Mouse (Mus musculus) limb, embryonic 14.5 days (tissue): ENCODE results near the gene Mnd1. TPM values are rescaled to one million over a fixed set of nuclear protein-coding genes. Genes with fewer than 3 reads are reported as not detected.

Experiments
- ATAC-seq: fragments of 200-750 bp; cut with Nextera tagmentation; 2 replicates; pipeline ENCODE4 v1.8.0; 2017; ENCODE audit warnings: low read depth, moderate number of reproducible peaks, moderate TSS enrichment; ENCODE audit not compliant: low FRiP score
- DNase-seq: peaks from one replicate; pipeline ENCODE4 v3.0.0-alpha.2; 2015; ENCODE audit warnings: low spot score
- H3K27ac ChIP-seq: fragments of 300-500 bp; sonication (generic); replicated peaks from 2 replicates; pipeline ENCODE4 v1.5.1; 2014; ENCODE audit warnings: low read depth, mild to moderate bottlenecking, low read length, moderate library complexity, mixed read lengths
- H3K27me3 ChIP-seq: fragments of 300-500 bp; sonication (generic); 2 replicates; pipeline ENCODE4 v1.6.1; 2014; ENCODE audit warnings: low read length, mixed read lengths; ENCODE audit not compliant: control insufficient read depth, insufficient read depth
- H3K36me3 ChIP-seq: fragments of 300-500 bp; sonication (generic); 2 replicates; pipeline ENCODE4 v1.6.1; 2014; ENCODE audit warnings: mild to moderate bottlenecking, low read length, moderate library complexity, mixed read lengths; ENCODE audit not compliant: control insufficient read depth, insufficient read depth
- H3K4me1 ChIP-seq: fragments of 300-500 bp; sonication (generic); 2 replicates; pipeline ENCODE4 v1.6.1; 2014; ENCODE audit warnings: antibody characterized with exemption, low read length, mixed read lengths; ENCODE audit not compliant: control insufficient read depth, insufficient read depth
- H3K4me2 ChIP-seq: fragments of 300-500 bp; sonication (generic); replicated peaks from 2 replicates; pipeline ENCODE4 v1.6.1; 2014; ENCODE audit warnings: low read depth, mild to moderate bottlenecking, low read length, moderate library complexity; ENCODE audit not compliant: severe bottlenecking
- H3K4me3 ChIP-seq: fragments of 300-500 bp; sonication (generic); replicated peaks from 2 replicates; pipeline ENCODE4 v1.5.1; 2014; ENCODE audit warnings: low read length
- H3K9ac ChIP-seq: fragments of 300-500 bp; sonication (generic); 2 replicates; pipeline ENCODE4 v1.6.1; 2014; ENCODE audit warnings: mild to moderate bottlenecking, low read depth, low read length, moderate library complexity; ENCODE audit not compliant: severe bottlenecking
- H3K9me3 ChIP-seq: fragments of 300-500 bp; sonication (generic); 2 replicates; pipeline ENCODE4 v1.6.1; 2016; ENCODE audit warnings: low read length; ENCODE audit not compliant: control insufficient read depth
- POLR2A ChIP-seq: fragments of 200-500 bp; IDR thresholded peaks from 2 replicates; pipeline ENCODE4 v1.8.0; 2012; ENCODE audit warnings: inconsistent platforms, mild to moderate bottlenecking, moderate library complexity, borderline replicate concordance; ENCODE audit not compliant: insufficient read depth, insufficient read length; ENCODE audit errors: extremely low read depth
- WGBS: fragments of 180-500 bp; shearing (Covaris S2); extraction: QIAGEN DNeasy Blood & Tissue Kit; methylation state at CpG from one replicate; pipeline ENCODE4 v1.1.7; 2014; 5-methylcytosine and 5-hydroxymethylcytosine counted together
- polyA plus RNA-seq, 2 experiments: library from polyadenylated mRNA; depleted of rRNA in 1 of 2; stranded (reverse) in 1 of 2; unstranded in 1 of 2; fragments of >200 nt; fragmentation: Nextera tagmentation in 1 of 2; extraction: Ambion mirVana in 1 of 2; gene quantifications; 2 replicates each; pipeline versions ENCODE4 v1.2.1 to v1.2.3; 2012 to 2014

The Mnd1 gene
- polyA plus RNA-seq, 2 experiments, result 9.8 to 14.3 TPM

- Histone ChIP-seq H3K36me3 (0 out of 2 replicates have a peak, but pooled peaks cover 2% of the 10 kb centered on the region), H3K4me2 (no peak overlapping the region), H3K27ac (no peak overlapping the region), H3K4me3 (no peak overlapping the region), H3K4me1 (peaks cover 5% of the 10 kb centered on the region; the same call in 1 of the 2 replicates), H3K9me3 (no peaks in the 10 kb centered on the region), H3K9ac (no peak overlapping the region), H3K27me3 (no peaks in the 10 kb centered on the region)
- WGBS, result 93% methylated on average over 4 of the region's 4 CpGs
- ATAC-seq, result no peak
- no peak for TF ChIP-seq POLR2A
- DNase-seq, result no peak
Measured at GRCm38 (mm10) chr3:84157559-84158350, 2.2 kb upstream of the Mnd1 start.

DNA sequence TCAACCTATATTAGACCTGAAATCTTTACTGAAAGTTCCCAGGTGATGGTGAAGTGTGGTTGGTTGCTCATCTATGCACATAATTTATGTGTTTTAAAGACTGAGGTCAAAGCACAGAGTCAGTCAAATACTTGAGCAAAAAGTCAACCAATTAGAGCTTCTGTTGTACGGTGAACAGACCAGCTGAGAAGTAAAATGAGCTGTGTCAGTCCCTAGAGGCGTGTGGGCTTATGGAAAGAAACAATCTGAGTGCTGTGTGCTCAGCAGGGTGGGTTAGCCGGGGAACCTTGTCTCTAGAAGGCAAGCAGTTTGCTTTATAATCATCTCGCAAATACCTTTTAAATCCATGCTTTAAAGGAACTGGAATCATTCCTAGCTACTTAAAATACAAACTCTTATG, 1.4 kb upstream of the Mnd1 start:
- no peak overlapping the region for H3K4me2 ChIP-seq
- H3K4me3 ChIP-seq, result no peak overlapping the region
- no peaks in the 10 kb centered on the region for H3K27me3 ChIP-seq
- H3K9ac ChIP-seq, result no peak overlapping the region
- no peaks in the 10 kb centered on the region for H3K9me3 ChIP-seq
- DNase-seq, result no peak
- ATAC-seq, result no peak
- H3K4me1 ChIP-seq, result peaks cover 5% of the 10 kb centered on the region; the same call in 1 of the 2 replicates
- no peak overlapping the region for H3K27ac ChIP-seq
- whole genome bisulfite sequencing, result 20% methylated on average over 4 of the region's 4 CpGs
- no peak for TF ChIP-seq POLR2A
- no peaks in the 10 kb centered on the region for H3K36me3 ChIP-seq

DNA sequence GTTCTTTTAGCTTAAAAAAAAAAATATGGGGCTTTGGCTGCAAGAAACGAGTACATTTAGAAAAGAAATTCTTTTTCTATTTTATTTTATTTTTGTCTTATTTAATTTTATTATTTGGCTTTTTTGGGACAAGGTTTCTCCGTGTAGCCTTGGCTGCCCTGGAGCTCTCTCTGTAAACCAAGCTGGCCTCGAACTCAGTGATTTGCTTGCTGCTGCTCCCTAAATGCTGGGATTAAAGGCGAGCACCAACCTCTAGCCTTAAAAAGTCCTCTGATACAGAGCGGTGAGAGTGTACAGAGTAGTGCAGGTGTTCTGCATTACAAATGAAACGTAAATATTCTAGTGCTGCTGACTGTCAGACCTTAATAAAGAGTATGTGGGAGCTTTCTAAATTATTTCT, 519 bp upstream of the Mnd1 start:
- DNase-seq (no peak), ATAC-seq (no peak)
- Histone ChIP-seq H3K36me3 (no peaks in the 10 kb centered on the region), H3K9me3 (no peaks in the 10 kb centered on the region), H3K27me3 (no peaks in the 10 kb centered on the region), H3K27ac (peak overlapping the region; percentile 52), H3K9ac (no peak overlapping the region), H3K4me2 (peak overlapping the region; percentile 95), H3K4me1 (peaks cover 5% of the 10 kb centered on the region; the same call in 1 of the 2 replicates), H3K4me3 (peak overlapping the region; percentile 53)
- TF ChIP-seq POLR2A, result no peak
- 30% methylated on average over 6 of the region's 6 CpGs for WGBS

DNA sequence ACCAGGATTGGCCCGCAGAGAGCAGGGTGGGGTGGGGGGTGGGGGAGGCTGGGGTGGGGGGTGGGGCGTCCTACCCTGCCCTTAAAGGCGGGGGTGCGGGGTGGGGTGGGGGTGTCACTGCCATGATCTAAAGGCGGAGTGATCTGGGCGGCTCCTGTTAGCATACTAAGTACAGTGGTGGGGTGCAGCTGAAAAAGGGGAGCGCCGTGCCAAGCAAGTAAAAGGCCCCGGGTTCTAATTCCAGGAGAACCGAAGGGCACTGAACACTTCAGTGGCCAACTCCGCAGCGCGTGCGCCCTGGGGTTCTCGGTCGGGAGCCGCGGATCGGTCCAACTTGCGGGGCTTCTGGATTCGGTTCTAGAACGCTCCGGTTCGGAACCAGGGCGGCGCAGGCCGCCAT, 440 bp downstream of the Mnd1 start:
- Histone ChIP-seq H3K27me3 (no peaks in the 10 kb centered on the region), H3K4me1 (peaks cover 5% of the 10 kb centered on the region; the same call in 1 of the 2 replicates), H3K9ac (peak overlapping the region; percentile 63), H3K4me3 (peak overlapping the region; percentile 53), H3K4me2 (peak overlapping the region; percentile 95), H3K9me3 (no peaks in the 10 kb centered on the region), H3K36me3 (no peaks in the 10 kb centered on the region), H3K27ac (peak overlapping the region; percentile 48)
- DNase-seq, result peak; percentile 36
- peak; percentile 39 for ATAC-seq
- WGBS, result 2% methylated on average over 21 of the region's 27 CpGs
- TF ChIP-seq POLR2A, result no peak

DNA sequence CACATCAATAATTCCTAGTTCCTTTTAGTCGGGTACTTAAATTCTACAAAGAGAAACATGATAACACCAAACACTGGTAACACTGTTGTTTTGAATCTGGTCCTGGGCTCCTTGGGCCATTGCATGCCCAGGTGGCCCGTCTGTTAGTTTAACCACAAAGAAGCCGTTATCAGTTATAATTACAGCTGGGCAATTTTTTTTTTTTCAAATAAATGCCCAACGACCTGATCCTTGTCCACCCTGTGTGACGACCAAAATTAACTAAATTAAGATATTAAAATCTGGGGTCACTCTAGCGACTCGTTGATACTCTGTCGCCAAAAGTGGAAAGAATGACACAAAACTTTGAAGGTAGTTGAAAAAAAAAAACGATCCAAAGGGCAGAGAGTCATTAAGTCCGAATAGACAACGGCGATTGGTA, 855 bp downstream of the Mnd1 start:
- Histone ChIP-seq H3K9ac (no peak overlapping the region), H3K36me3 (no peaks in the 10 kb centered on the region), H3K27me3 (no peaks in the 10 kb centered on the region), H3K4me2 (peak overlapping the region; percentile 95), H3K9me3 (no peaks in the 10 kb centered on the region), H3K4me3 (peak overlapping the region; percentile 53), H3K27ac (no peak overlapping the region), H3K4me1 (peaks cover 5% of the 10 kb centered on the region; the same call in 1 of the 2 replicates)
- 3% methylated on average over 12 of the region's 12 CpGs for WGBS
- DNase-seq (no peak), ATAC-seq (no peak)
- no peak for TF ChIP-seq POLR2A
